Mouse (Mus musculus): ENCODE data around the gene Spin1.

Spin1 gene

GRCm38 (mm10) chr13:51136315-51136714, 35.6 kb downstream of the Spin1 start:
- no peak for DNase-seq (ENCODE audit: low spot score in 2 of 2)

DNA sequence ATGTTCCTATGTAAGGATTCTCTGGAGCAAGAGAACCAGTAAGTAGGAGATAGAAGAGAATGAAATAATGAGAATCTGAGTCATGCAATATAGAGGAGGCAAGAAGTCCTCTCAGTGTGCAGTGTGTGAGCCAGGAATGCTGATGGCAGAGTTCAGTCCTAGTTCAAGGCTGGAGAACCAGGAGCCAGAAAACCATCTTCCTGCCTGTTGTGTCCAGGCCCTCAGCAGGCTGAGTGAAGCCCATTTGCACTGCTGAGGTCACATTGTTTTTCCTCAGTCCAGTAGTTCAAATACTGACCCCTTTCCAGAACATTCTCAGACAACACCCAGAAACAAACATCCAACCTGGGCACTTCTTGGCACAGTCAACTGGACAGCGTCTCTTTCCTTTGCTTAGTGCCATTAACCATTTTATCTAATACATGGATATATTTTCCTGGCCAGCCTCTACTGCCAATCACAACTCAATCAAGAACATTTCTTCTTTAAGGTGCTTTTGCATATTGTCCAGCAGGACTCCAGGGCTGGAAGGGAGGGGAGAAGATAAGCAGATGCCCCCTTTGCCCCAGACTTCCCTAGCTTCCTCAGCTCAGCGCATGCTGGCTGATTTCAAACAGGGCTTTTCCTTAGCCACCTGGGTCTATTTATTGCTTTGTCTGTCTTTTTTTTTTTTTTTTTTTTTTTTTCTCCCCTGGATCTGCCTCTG, 36.5 kb downstream of the Spin1 start:
- no peak for DNase-seq (ENCODE audit: low spot score in 2 of 2)

DNA sequence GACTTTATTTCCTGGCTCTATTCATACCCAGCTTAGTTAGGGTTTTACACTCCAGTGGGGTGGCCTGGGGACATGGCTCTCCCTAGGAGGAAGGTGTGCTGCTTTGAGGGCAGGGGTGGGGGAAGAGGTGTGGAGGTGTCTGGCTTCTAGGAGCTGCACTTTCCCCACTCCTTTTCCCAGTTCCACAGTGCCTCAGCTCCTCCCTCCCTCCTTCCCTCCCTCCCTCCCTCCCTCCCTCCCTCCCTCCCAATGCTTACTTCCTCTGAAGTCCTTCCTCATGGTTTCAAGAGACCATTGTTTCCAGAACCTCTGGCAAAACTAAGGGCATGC, 37.0 kb downstream of the Spin1 start:
- DNase-seq (ENCODE audit: low spot score in 2 of 2), result no peak

GRCm38 (mm10) chr13:51147106-51147505, 46.4 kb downstream of the Spin1 start:
- DNase-seq (ENCODE audit: low spot score in 2 of 2), result no peak

- no peak for DNase-seq (ENCODE audit: low spot score in 2 of 2)
These were observed 52.4 kb downstream of the Spin1 start for GRCm38 (mm10) chr13:51152966-51153669.

DNA sequence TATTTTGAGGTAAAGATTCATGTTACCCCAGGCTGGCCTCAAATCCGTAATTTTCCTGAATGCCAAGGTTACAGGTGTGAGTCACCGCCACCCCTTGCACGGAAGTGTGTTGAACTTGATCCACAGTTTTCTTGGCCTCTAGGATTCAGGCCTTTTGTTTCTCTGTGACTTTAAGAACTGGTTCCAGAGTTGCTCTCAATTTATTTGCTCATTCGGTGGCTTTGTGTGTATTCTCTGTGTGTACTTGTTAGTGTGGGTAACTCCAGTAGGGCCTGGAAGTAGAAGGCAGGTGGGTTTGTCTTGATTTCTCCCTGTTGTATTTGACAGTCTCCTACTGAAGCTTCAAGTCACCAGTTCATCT, 53.0 kb downstream of the Spin1 start:
- no peak for DNase-seq (ENCODE audit: low spot score in 2 of 2)

DNA sequence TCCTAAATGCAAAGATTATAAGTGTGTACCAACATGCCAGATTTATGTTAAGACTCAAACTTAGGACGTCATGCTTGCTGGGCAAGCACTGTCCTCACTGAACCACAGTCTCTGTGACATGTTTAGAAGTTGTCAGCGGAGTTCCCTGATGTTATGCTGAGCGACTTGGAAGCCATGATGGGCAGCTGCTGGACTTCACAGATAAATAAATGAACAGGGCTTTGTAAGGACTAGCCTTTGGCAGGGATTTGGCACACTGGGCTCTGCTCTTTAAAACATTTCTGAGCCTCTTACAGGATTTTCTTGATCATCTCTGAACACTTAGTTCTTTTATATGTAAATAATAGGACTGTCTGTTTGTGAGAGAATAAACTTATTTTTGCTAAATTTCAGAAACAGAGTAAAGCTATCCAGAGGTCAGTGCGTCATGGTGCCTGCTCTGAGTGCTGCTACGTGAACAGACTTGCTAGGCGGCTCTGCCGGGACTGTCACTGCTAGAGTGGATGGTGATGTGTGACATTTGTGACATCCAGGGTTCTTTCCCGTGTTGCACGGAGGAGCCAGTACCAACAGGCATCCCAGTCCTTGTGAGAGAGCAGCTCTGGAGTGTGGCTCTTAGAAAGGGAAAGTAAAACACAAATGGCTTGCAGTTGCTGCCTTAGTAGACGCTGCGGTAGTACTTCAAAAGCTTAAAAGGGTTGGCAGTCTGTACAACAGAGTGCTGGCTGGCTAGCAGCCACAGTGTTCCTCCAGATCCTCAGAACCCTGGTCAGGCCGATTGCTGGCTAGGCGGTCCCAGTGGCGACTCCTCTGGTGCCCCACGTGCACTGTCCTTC, 54.7 kb downstream of the Spin1 start:
- no peak for DNase-seq (ENCODE audit: low spot score in 2 of 2)

GRCm38 (mm10) chr13:51156014-51156386, 55.3 kb downstream of the Spin1 start:
- DNase-seq (ENCODE audit: low spot score in 2 of 2), result no peak

DNA sequence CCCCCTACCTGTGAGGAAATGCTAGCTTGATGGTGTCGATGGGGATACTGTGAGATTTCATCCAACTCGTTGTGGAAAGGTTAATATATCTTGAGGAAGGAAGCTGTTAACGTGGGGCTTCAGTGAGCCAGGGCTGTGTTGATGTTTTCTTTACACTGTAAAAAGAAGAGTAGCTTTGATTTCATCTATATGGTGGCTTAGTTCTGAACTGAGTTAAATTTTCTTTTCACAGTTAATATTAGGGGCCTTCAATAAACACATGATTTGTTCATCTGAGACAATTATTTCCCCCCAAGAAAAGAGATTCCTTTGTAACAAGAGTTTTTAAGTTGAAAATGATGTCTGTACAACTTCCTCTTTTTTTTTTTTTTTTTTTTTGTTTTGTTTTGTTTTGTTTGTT, 56.6 kb downstream of the Spin1 start:
- no peak for DNase-seq (ENCODE audit: low spot score in 2 of 2)

DNA sequence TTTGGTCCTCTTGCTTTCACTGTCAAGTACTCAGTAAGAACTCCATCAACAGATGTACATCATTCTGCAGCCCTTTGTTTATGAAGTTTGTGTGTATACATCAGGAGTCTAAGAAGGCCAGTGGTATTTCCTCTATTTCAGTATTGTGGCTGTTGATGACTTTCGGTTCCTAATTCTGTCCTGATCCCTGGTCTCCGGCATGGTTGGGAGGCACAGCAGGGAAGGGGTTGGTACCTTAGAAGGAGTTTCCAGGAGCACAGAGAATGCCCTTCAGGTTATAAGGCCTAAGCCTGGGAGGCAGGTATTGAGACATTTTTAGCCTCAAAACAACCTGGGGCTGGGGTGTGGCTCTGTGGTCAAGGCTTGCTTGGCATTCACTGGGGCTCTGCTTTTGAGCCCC, 61.0 kb downstream of the Spin1 start:
- DNase-seq (ENCODE audit: low spot score in 2 of 2), result no peak

GRCm38 (mm10) chr13:51162246-51162645, 61.6 kb downstream of the Spin1 start:
- DNase-seq (ENCODE audit: low spot score in 2 of 2), result no peak

DNA sequence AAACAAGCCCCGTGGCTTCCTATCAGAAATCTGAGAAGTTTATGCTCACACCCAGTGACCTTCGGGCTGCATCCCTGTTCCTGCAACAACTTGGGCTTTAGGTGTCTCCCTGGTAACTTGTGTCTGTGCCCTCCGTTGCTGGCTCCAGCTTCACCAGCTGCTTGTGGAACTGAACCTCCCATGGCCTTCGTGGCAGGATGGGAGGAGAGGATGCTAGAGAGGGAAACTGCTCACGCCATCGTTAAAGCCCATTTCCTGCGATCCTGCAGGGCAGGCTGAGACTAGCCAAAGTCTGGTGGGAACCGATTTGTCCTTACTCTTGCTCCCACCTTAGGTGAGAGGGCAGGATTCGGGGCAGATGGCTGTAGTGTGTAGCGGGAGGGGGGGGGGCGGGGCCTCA, 66.0 kb downstream of the Spin1 start:
- no peak for DNase-seq (ENCODE audit: low spot score in 2 of 2)

- DNase-seq (ENCODE audit: low spot score in 2 of 2), result no peak
These were observed 69.5 kb downstream of the Spin1 start for GRCm38 (mm10) chr13:51170215-51170614.

GRCm38 (mm10) chr13:51170691-51171680, 70.3 kb downstream of the Spin1 start, which contains the start of gene Nxnl2:
TSS of gene Nxnl2 (plus strand) at chr13:51171022.
- peak in 1 of 2 experiments; percentile 17 for DNase-seq (ENCODE audit: low spot score in 2 of 2)

DNA sequence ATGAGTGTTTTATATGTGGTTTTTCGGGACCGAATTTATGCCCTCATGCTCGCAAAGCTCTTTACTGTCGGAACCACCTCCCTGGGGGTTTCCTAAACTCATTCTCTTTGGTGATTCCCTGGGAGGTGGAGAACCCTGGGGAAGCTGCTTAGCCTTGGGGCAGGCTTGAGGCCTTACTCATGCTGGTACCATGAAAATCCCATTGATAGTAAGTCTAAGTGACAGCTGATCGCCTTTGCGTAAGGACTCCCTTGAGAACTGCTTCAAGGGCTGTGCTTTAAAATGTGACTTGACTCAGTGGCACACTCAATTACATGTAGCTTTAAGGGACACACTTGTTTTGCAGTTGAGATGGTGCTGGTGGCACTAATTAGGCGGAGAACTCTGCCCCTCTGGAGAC, 71.9 kb downstream of the Spin1 start:
- no peak for DNase-seq (ENCODE audit: low spot score in 2 of 2)

DNA sequence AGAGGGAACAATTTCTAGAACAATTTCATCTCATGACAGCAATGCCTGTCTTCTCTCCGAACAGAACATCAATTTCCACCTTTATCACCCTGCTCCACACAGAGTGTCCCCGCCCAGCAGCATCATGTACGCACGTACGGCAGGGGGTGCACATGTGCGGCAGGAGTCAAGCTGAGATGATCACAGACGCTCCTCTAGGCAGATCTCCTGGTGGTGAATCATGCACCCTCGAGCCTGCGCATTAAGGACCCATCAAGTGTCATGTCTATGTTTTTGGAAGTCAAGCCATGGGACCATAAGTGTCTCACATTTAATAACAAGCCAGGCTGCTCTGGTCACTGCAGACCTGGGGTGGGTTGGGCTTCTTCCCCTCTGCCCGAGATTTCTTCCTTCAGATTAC, 78.3 kb downstream of the Spin1 start:
- DNase-seq (ENCODE audit: low spot score in 2 of 2), result no peak

DNA sequence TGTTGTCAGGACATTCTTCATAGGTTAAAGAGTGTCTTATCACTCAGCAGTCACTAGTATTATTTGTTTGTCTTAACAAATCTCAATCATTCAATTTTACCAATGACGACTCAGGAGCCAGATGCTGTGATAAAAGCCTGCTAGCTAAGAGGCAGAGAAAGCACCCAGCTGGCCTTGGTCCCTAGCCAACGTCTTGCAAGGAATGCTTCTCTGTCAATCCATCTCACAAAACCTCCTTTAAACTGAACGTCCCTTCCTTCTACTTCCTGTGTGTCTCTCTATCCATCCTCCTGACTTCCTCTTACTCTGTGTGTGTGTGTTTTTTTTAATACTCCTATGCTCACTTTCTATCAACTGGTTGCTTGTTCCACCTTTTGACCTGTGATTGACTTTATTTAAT, 78.7 kb downstream of the Spin1 start:
- no peak for DNase-seq (ENCODE audit: low spot score in 2 of 2)

DNA sequence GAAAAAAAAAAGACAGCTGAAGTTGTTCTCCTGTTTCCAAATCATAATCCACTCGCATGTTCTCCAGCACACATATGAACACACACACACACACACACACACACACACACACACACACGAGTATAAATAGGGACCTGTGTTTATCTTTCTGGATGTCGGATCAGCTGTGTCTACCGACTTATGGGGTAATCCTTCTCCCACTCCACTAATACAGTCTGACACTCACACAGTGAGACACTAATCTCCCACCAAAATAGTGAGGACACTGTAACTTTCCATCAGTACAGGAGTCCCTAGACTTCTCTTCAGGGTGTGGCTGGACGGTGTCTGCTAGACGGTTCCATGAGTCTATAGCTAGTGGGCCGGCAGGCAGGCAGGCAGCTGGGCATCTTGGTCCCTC, 81.6 kb downstream of the Spin1 start:
- no peak for DNase-seq (ENCODE audit: low spot score in 2 of 2)

DNA sequence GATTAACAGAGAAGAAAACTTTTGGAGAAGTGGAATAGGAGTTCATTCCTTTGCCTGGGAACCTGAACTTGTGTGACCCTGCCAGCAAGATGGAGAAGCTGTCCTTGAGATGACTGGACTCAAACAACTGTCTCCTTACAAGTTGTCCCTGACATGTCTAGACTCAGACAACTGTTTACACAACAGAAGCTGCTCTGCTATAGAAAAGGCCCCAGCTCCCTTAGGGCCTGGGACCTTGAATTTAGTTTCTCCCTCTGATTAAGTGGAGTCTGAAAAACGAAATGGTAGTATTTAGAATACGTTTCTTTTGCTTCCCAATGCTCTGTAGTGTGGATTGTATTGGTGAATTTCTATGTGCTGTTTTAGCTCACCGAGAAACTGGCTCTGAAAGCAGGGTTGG, 84.2 kb downstream of the Spin1 start:
- no peak for DNase-seq (ENCODE audit: low spot score in 2 of 2)

- DNase-seq (ENCODE audit: low spot score in 2 of 2), result no peak
These were observed 89.7 kb downstream of the Spin1 start for GRCm38 (mm10) chr13:51190336-51190735.

GRCm38 (mm10) chr13:51191416-51192140, 90.9 kb downstream of the Spin1 start:
- no peak for DNase-seq (ENCODE audit: low spot score in 2 of 2)

All from frontal cortex, postnatal 14 days (tissue).